Mouse (Mus musculus) liver, adult 2 months (tissue): ENCODE results near the gene Ctbp1. TPM values are rescaled to one million over a fixed set of nuclear protein-coding genes. Genes with fewer than 3 reads are reported as not detected.
A peak's percentile ranks its signal among the peaks of the same experiment; 100 is the strongest.

Experiments
- DNase-seq: peaks from one replicate; pipeline ENCODE4 v3.0.0-alpha.2; 2011; ENCODE audit warnings: low read depth, low spot score; ENCODE audit errors: extremely low read depth
- H3K27ac ChIP-seq: fragments of 200-500 bp; replicated peaks from 2 replicates; pipeline ENCODE4 v1.5.1; 2012; ENCODE audit warnings: low read depth, mild to moderate bottlenecking, control low read depth, inconsistent platforms, low read length; ENCODE audit not compliant: insufficient read depth
- H3K27me3 ChIP-seq: fragments of 200-500 bp; 2 replicates; pipeline ENCODE4 v1.6.1; 2012; ENCODE audit warnings: mild to moderate bottlenecking, moderate library complexity, low read length, inconsistent platforms; ENCODE audit not compliant: control insufficient read depth, insufficient read depth
- H3K36me3 ChIP-seq: fragments of 200-500 bp; 2 replicates; pipeline ENCODE4 v1.6.1; 2012; ENCODE audit warnings: low read length, inconsistent platforms; ENCODE audit not compliant: control insufficient read depth, insufficient read depth
- H3K4me1 ChIP-seq: fragments of 200-500 bp; 2 replicates; pipeline ENCODE4 v1.6.1; 2011; ENCODE audit warnings: low read length; ENCODE audit not compliant: control insufficient read depth, insufficient read depth
- H3K4me3 ChIP-seq: fragments of 200-500 bp; 2 replicates; pipeline ENCODE4 v1.5.1; 2011; ENCODE audit warnings: low read depth, mild to moderate bottlenecking, control low read depth, low read length, moderate library complexity; ENCODE audit not compliant: insufficient read depth
- H3K79me2 ChIP-seq: fragments of 200-500 bp; 2 replicates; pipeline ENCODE4 v1.6.1; 2012; ENCODE audit warnings: inconsistent platforms, mild to moderate bottlenecking, low read length, moderate library complexity; ENCODE audit not compliant: control insufficient read depth, insufficient read depth
- H3K9ac ChIP-seq: fragments of 200-500 bp; 2 replicates; pipeline ENCODE4 v1.6.1; 2012; ENCODE audit warnings: low read depth, mild to moderate bottlenecking, control low read depth, inconsistent platforms, low read length
- CTCF ChIP-seq: fragments of 200-500 bp; IDR thresholded peaks from 2 replicates; pipeline ENCODE4 v1.5.1; 2011; ENCODE audit warnings: low read depth, low read length, control low read depth
- POLR2A ChIP-seq: fragments of 200-500 bp; IDR thresholded peaks from 2 replicates; pipeline ENCODE4 v1.6.1; 2011; ENCODE audit warnings: low read length, control low read depth; ENCODE audit not compliant: insufficient read depth; ENCODE audit errors: extremely low read depth
- WGBS: fragments of 180-500 bp; shearing (Covaris S2); methylation state at CpG from one replicate; pipeline ENCODE4 v1.1.7; 2018; 5-methylcytosine and 5-hydroxymethylcytosine counted together
- polyA plus RNA-seq: library from polyadenylated mRNA; depleted of rRNA; stranded (reverse); fragments of >200 nt; gene quantifications from 2 replicates; pipeline ENCODE4 v1.2.3, GENCODE M21; 2012
- total RNA-seq: library from RNA; depleted of rRNA; stranded (reverse); fragments of >200 nt; gene quantifications from 2 replicates; pipeline ENCODE4 v1.2.3, GENCODE M21; 2014

Gene Ctbp1
- total and polyA plus RNA-seq, 2 experiments = 26.1 to 97.6 TPM

- no peaks in the 10 kb centered on the region for H3K79me2 ChIP-seq
- no peaks in the 10 kb centered on the region for H3K27me3 ChIP-seq
- H3K27ac ChIP-seq = no peak overlapping the region
- DNase-seq = no peak
- 90% methylated on average over 5 of the region's 5 CpGs for WGBS
- no peak overlapping the region for H3K4me3 ChIP-seq
- H3K36me3 ChIP-seq = no peaks in the 10 kb centered on the region
- TF ChIP-seq CTCF (no peak), POLR2A (no peak)
- 0 out of 2 replicates have a peak, but pooled peaks cover 1% of the 10 kb centered on the region for H3K4me1 ChIP-seq
- no peak overlapping the region for H3K9ac ChIP-seq
Measured at GRCm38 (mm10) chr5:33211254-33211653, 63.5 kb downstream of the Ctbp1 start.

GRCm38 (mm10) chr5:33210515-33210914 lies 64.3 kb downstream of the Ctbp1 start:
- Histone ChIP-seq H3K27ac (no peak overlapping the region), H3K27me3 (no peaks in the 10 kb centered on the region), H3K4me1 (0 out of 2 replicates have a peak, but pooled peaks cover 1% of the 10 kb centered on the region), H3K36me3 (no peaks in the 10 kb centered on the region), H3K4me3 (no peak overlapping the region), H3K79me2 (no peaks in the 10 kb centered on the region), H3K9ac (no peak overlapping the region)
- TF ChIP-seq POLR2A (no peak), CTCF (no peak)
- DNase-seq = peak; percentile 86
- WGBS = 10% methylated on average over 3 of the region's 3 CpGs

- WGBS = 79% methylated on average over 14 of the region's 14 CpGs
- no peak overlapping the region for H3K27ac ChIP-seq
Measured at GRCm38 (mm10) chr5:33208533-33209245, 66.1 kb downstream of the Ctbp1 start.

GRCm38 (mm10) chr5:33207136-33207535 lies 67.7 kb downstream of the Ctbp1 start:
- WGBS = 63% methylated on average over 9 of the region's 9 CpGs
- H3K27ac ChIP-seq = no peak overlapping the region
- DNase-seq = no peak
- H3K9ac ChIP-seq = no peak overlapping the region
- no peaks in the 10 kb centered on the region for H3K36me3 ChIP-seq
- H3K4me1 ChIP-seq = 0 out of 2 replicates have a peak, but pooled peaks cover 1% of the 10 kb centered on the region
- no peak overlapping the region for H3K4me3 ChIP-seq
- no peaks in the 10 kb centered on the region for H3K79me2 ChIP-seq
- H3K27me3 ChIP-seq = no peaks in the 10 kb centered on the region
- TF ChIP-seq CTCF (no peak), POLR2A (no peak)

More at GRCm38 (mm10) chr5:33208533-33209245, 66.1 kb downstream of the Ctbp1 start:
- Histone ChIP-seq H3K27me3 (no peaks in the 10 kb centered on the region), H3K4me3 (no peak overlapping the region), H3K79me2 (no peaks in the 10 kb centered on the region), H3K36me3 (no peaks in the 10 kb centered on the region), H3K9ac (no peak overlapping the region), H3K4me1 (0 out of 2 replicates have a peak, but pooled peaks cover 1% of the 10 kb centered on the region)
- TF ChIP-seq POLR2A (no peak), CTCF (no peak)
- DNase-seq = no peak

GRCm38 (mm10) chr5:33206328-33206727 lies 68.5 kb downstream of the Ctbp1 start:
- Histone ChIP-seq H3K4me3 (no peak overlapping the region), H3K79me2 (no peaks in the 10 kb centered on the region), H3K9ac (no peak overlapping the region), H3K27ac (no peak overlapping the region), H3K36me3 (no peaks in the 10 kb centered on the region), H3K27me3 (no peaks in the 10 kb centered on the region), H3K4me1 (0 out of 2 replicates have a peak, but pooled peaks cover 1% of the 10 kb centered on the region)
- DNase-seq = no peak
- no peak for TF ChIP-seq CTCF
- no peak for TF ChIP-seq POLR2A
- WGBS = 91% methylated on average over 7 of the region's 7 CpGs

GRCm38 (mm10) chr5:33204284-33204683 lies 70.5 kb downstream of the Ctbp1 start:
- no peaks in the 10 kb centered on the region for H3K27me3 ChIP-seq
- TF ChIP-seq POLR2A (no peak), CTCF (no peak)
- no peaks in the 10 kb centered on the region for H3K36me3 ChIP-seq
- no peak for DNase-seq
- H3K9ac ChIP-seq = no peak overlapping the region
- H3K27ac ChIP-seq = no peak overlapping the region
- H3K79me2 ChIP-seq = no peaks in the 10 kb centered on the region
- no peaks in the 10 kb centered on the region for H3K4me1 ChIP-seq
- no peak overlapping the region for H3K4me3 ChIP-seq
- 80% methylated on average over 7 of the region's 7 CpGs for WGBS
